Mouse (Mus musculus) small intestine, adult 2 months (tissue): ENCODE data around the gene Pou2f3.

ENCODE experiments used
- CTCF ChIP-seq: fragments of 200-500 bp; IDR thresholded peaks from 2 replicates; pipeline ENCODE4 v1.5.1; 2012; ENCODE audit warnings: low read depth, mild to moderate bottlenecking, control low read depth, inconsistent platforms, low read length, moderate library complexity, mixed read lengths; ENCODE audit not compliant: insufficient replicate concordance, insufficient read length; ENCODE audit errors: extremely low read depth
- POLR2A ChIP-seq: fragments of 200-500 bp; IDR thresholded peaks from 2 replicates; pipeline ENCODE4 v1.6.1; 2012; ENCODE audit warnings: low read depth, mild to moderate bottlenecking, control low read depth, inconsistent platforms, low read length, moderate library complexity

- TF ChIP-seq CTCF (no peak), POLR2A (no peak)
Measured at GRCm38 (mm10) chr9:43178172-43178571, 32.0 kb downstream of the Pou2f3 start.
